Mouse (Mus musculus) erythroid progenitor cell, adult 5-6 weeks (primary cell): Measurements from ENCODE around the gene Ciita. TPM values are rescaled to one million over a fixed set of nuclear protein-coding genes. Genes with fewer than 3 reads are reported as not detected.

Experiments used
- ATAC-seq: replicated peaks from 2 replicates; pipeline ENCODE4 v1.8.0; 2016; ENCODE audit warnings: moderate number of reproducible peaks, mild to moderate bottlenecking, moderate TSS enrichment, inconsistent platforms; ENCODE audit not compliant: poor library complexity, low FRiP score, severe bottlenecking
- total RNA-seq, 2 experiments: library from RNA; stranded (forward) in 1 of 2; stranded (reverse) in 1 of 2; fragments of 150-400 nt in 1 of 2; fragments of 186-747, 209-891 nt in 1 of 2; gene quantifications; 2 replicates each; pipeline versions ENCODE4 v1.2.3 to v1.2.4; 2015 to 2017; ENCODE audit warnings: low replicate concordance in 2 of 2

The Ciita gene
- total RNA-seq, 2 experiments from 2014 or later, result 0.30 to 0.84 TPM

GRCm38 (mm10) chr16:10467391-10468107 is 12.3 kb upstream of the Ciita start:
- ATAC-seq, result no peak

GRCm38 (mm10) chr16:10468201-10468600 is 11.7 kb upstream of the Ciita start:
- no peak for ATAC-seq

GRCm38 (mm10) chr16:10471950-10472349 is 7.9 kb upstream of the Ciita start:
- no peak for ATAC-seq

- no peak for ATAC-seq
These were observed 4.9 kb upstream of the Ciita start for GRCm38 (mm10) chr16:10474956-10475355.

GRCm38 (mm10) chr16:10475919-10476318 is 3.9 kb upstream of the Ciita start:
- ATAC-seq, result no peak

GRCm38 (mm10) chr16:10482343-10482742 is 2.5 kb downstream of the Ciita start:
- no peak for ATAC-seq

GRCm38 (mm10) chr16:10486993-10487392 is 7.1 kb downstream of the Ciita start:
- no peak for ATAC-seq

- ATAC-seq, result no peak
These were observed 8.1 kb downstream of the Ciita start for GRCm38 (mm10) chr16:10487895-10488493.

GRCm38 (mm10) chr16:10488769-10489481 is 9.1 kb downstream of the Ciita start:
- no peak for ATAC-seq

- no peak for ATAC-seq
These were observed 9.6 kb downstream of the Ciita start for GRCm38 (mm10) chr16:10489483-10489882.

- no peak for ATAC-seq
These were observed 10.1 kb downstream of the Ciita start for GRCm38 (mm10) chr16:10489904-10490457.

GRCm38 (mm10) chr16:10490503-10491150 is 10.8 kb downstream of the Ciita start:
- no peak for ATAC-seq

- ATAC-seq, result no peak
These were observed 11.9 kb downstream of the Ciita start for GRCm38 (mm10) chr16:10491716-10492115.

GRCm38 (mm10) chr16:10492587-10492986 is 12.7 kb downstream of the Ciita start:
- ATAC-seq, result no peak

GRCm38 (mm10) chr16:10495824-10496298 is 16.0 kb downstream of the Ciita start:
- no peak for ATAC-seq

GRCm38 (mm10) chr16:10498096-10498602 is 18.3 kb downstream of the Ciita start:
- ATAC-seq, result no peak

GRCm38 (mm10) chr16:10499122-10499521 is 19.3 kb downstream of the Ciita start:
- no peak for ATAC-seq

GRCm38 (mm10) chr16:10501865-10502264 is 22.0 kb downstream of the Ciita start:
- no peak for ATAC-seq

GRCm38 (mm10) chr16:10503058-10503457 is 23.2 kb downstream of the Ciita start:
- no peak for ATAC-seq

GRCm38 (mm10) chr16:10507445-10507844 is 27.6 kb downstream of the Ciita start:
- no peak for ATAC-seq
